Mouse (Mus musculus): ENCODE results near the gene BC025446. TPM values are rescaled to one million over a fixed set of nuclear protein-coding genes. Genes with fewer than 3 reads are reported as not detected.

The BC025446 gene
- total and polyA plus RNA-seq, 2 experiments from 2014 or later: not detected

DNA sequence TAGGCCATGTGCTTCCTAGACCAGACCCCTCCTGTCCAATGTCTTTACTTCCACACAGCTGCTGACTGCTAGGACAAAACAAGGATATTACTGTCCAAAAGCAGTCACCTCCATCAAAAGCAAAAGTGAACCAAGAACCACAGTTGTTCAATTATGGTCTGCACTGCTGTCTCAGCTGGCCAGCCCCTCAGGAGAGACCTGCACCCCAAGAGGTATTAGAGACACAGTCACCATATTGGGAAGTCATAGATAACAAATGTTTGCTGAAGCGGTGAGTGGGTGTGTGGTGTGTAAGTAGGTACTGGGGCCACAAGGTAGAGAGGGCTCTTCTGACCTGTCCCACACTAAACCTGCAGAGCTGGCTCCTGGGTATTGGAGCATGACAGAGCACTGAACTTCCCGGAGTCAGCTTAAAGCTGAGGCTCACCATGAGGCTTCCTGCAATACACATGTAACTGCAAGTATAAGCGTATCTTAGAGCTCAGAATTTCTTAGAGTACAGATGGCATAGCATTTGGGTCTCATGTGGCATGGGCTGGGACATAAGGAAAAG is 21.6 kb downstream of the BC025446 start:
- Histone ChIP-seq H3K27me3 (ENCODE audit: insufficient read depth, low read length) (no peaks in the 10 kb centered on the region), H3K4me1 (ENCODE audit: insufficient read depth) (no peaks in the 10 kb centered on the region), H3K27ac (ENCODE audit: low read depth, low read length) (no peak overlapping the region), H3K9me3 (ENCODE audit: low read length) (no peaks in the 10 kb centered on the region), H3K4me2 (ENCODE audit: low read depth) (no peak overlapping the region), H3K36me3 (ENCODE audit: insufficient read depth) (no peaks in the 10 kb centered on the region), H3K9ac (no peak overlapping the region), H3K4me3 (ENCODE audit: low read depth, low read length) (no peak overlapping the region)
- DNase-seq (no peak), ATAC-seq (no peak)
- no peak for TF ChIP-seq CTCF (IDR thresholded peaks at IDR 0.05; ENCODE audit: low read depth)
- 91% methylated on average over 3 of the region's 3 CpGs for WGBS

- Histone ChIP-seq H3K36me3 (ENCODE audit: insufficient read depth) (no peaks in the 10 kb centered on the region), H3K4me3 (ENCODE audit: low read depth, low read length) (no peak overlapping the region), H3K27me3 (ENCODE audit: insufficient read depth, low read length) (no peaks in the 10 kb centered on the region), H3K9me3 (ENCODE audit: low read length) (no peaks in the 10 kb centered on the region), H3K4me1 (ENCODE audit: insufficient read depth) (no peaks in the 10 kb centered on the region), H3K4me2 (ENCODE audit: low read depth) (no peak overlapping the region), H3K9ac (no peak overlapping the region), H3K27ac (ENCODE audit: low read depth, low read length) (no peak overlapping the region)
- no peak for DNase-seq
- ATAC-seq: no peak
- no peak for TF ChIP-seq CTCF (IDR thresholded peaks at IDR 0.05; ENCODE audit: low read depth)
- WGBS: 90% methylated on average over 2 of the region's 2 CpGs
These were observed 24.4 kb downstream of the BC025446 start for GRCm38 (mm10) chr15:75240558-75240957.

DNA sequence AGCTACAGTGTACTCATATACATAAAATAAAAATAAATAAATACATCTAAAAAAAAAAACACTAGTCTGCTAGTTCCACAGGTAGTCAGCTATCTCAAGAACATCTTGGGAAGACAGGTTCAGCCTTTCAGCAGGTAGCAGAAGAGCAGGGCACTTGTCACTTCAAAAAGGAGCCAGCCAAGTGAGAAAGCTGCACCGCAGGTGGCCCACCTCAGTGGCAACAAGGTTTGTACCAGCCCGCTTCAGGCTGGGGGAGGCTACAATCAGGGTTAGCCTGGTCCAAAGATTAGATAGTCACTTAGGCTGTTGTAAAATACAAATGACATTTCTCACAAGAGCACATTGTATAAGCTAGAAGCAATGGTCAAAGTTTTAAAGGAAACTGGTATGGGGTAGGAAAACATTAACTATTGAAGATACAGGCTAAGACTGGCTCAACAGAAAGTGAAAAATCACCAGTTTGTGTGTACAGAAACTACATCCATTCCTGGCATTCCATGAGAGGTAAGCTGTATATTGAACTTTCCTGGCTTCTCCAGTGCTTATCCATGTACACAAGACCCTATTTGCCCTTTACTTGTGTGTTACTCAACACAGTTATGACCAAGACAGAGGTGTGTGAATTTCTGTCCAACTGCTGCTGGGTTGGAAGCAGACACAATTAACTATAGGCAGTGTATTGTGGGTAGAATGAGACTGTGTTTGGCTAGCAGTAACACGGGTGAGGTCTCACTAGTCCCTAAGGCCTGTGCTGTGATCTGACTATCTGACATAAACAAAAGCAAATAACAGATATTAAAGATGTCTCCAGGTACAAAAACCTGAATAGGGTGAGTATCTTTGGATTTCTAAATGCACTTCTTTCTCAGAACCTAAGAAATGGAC is 26.8 kb downstream of the BC025446 start:
- Histone ChIP-seq H3K4me1 (ENCODE audit: insufficient read depth) (no peaks in the 10 kb centered on the region), H3K4me3 (ENCODE audit: low read depth, low read length) (no peak overlapping the region), H3K27me3 (ENCODE audit: insufficient read depth, low read length) (no peaks in the 10 kb centered on the region), H3K9ac (no peak overlapping the region), H3K36me3 (ENCODE audit: insufficient read depth) (no peaks in the 10 kb centered on the region), H3K4me2 (ENCODE audit: low read depth) (no peak overlapping the region), H3K9me3 (ENCODE audit: low read length) (no peaks in the 10 kb centered on the region), H3K27ac (ENCODE audit: low read depth, low read length) (no peak overlapping the region)
- 74% methylated on average over 3 of the region's 3 CpGs for WGBS
- TF ChIP-seq CTCF (IDR thresholded peaks at IDR 0.05; ENCODE audit: low read depth): no peak
- ATAC-seq (no peak), DNase-seq (no peak)

- no peak for TF ChIP-seq CTCF (IDR thresholded peaks at IDR 0.05; ENCODE audit: low read depth)
- Histone ChIP-seq H3K9ac (no peak overlapping the region), H3K4me2 (ENCODE audit: low read depth) (no peak overlapping the region), H3K9me3 (ENCODE audit: low read length) (no peaks in the 10 kb centered on the region), H3K27ac (ENCODE audit: low read depth, low read length) (no peak overlapping the region), H3K4me3 (ENCODE audit: low read depth, low read length) (no peak overlapping the region), H3K36me3 (ENCODE audit: insufficient read depth) (no peaks in the 10 kb centered on the region), H3K4me1 (ENCODE audit: insufficient read depth) (no peaks in the 10 kb centered on the region), H3K27me3 (ENCODE audit: insufficient read depth, low read length) (no peaks in the 10 kb centered on the region)
- ATAC-seq (no peak), DNase-seq (no peak)
- 96% methylated on average over 3 of the region's 3 CpGs for WGBS
These were observed 38.5 kb downstream of the BC025446 start for GRCm38 (mm10) chr15:75254671-75255070.

DNA sequence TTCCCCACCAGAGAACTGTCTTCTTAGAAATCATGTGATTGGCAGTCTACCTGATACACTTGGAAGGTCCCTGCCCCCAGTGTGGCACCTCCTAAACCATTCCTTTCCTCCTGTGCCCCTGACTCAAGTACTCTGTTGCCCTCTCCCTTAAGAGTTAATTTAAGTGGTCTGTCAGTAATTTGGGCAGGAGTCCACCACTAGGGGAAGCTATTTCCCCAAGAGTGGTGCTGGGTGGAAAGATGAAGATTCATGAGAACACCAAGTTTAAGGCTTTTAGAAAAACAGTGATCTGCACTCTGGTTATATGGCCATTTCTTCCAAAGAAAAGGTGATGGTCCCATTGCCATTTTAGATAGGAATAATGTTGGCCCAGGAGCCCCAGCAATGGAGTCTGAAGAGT is 49.7 kb downstream of the BC025446 start:
- Histone ChIP-seq H3K4me2 (ENCODE audit: low read depth) (no peak overlapping the region), H3K9ac (no peak overlapping the region), H3K27ac (ENCODE audit: low read depth, low read length) (no peak overlapping the region), H3K27me3 (ENCODE audit: insufficient read depth, low read length) (no peaks in the 10 kb centered on the region), H3K4me3 (ENCODE audit: low read depth, low read length) (no peak overlapping the region), H3K9me3 (ENCODE audit: low read length) (no peaks in the 10 kb centered on the region), H3K4me1 (ENCODE audit: insufficient read depth) (no peaks in the 10 kb centered on the region), H3K36me3 (ENCODE audit: insufficient read depth) (no peaks in the 10 kb centered on the region)
- ATAC-seq (no peak), DNase-seq (no peak)
- TF ChIP-seq CTCF (IDR thresholded peaks at IDR 0.05; ENCODE audit: low read depth): no peak

DNA sequence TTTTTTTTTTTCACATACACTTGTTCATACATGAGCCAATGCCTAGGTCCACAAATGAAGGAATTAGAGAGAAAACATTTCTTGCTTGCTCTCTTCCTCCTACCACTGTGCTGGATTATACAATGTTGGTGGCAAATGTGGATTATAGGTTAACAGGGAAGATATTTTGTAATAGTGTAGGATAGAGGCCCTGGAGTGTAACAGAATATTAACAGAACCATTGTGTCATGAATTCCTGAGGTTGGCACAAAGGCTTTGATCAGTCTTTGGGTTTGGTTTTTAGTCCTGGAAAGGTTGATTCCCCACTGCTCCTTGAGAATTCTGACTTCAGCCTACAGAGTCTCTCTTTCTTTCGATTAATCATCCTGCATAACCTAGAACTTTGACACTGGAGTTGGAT is 50.5 kb downstream of the BC025446 start:
- 69% methylated on average over 1 of the region's 1 CpGs for WGBS
- Histone ChIP-seq H3K4me1 (ENCODE audit: insufficient read depth) (no peaks in the 10 kb centered on the region), H3K9ac (no peak overlapping the region), H3K4me2 (ENCODE audit: low read depth) (no peak overlapping the region), H3K4me3 (ENCODE audit: low read depth, low read length) (no peak overlapping the region), H3K9me3 (ENCODE audit: low read length) (no peaks in the 10 kb centered on the region), H3K27me3 (ENCODE audit: insufficient read depth, low read length) (no peaks in the 10 kb centered on the region), H3K27ac (ENCODE audit: low read depth, low read length) (no peak overlapping the region), H3K36me3 (ENCODE audit: insufficient read depth) (no peaks in the 10 kb centered on the region)
- DNase-seq: no peak
- ATAC-seq: no peak
- no peak for TF ChIP-seq CTCF (IDR thresholded peaks at IDR 0.05; ENCODE audit: low read depth)

- Histone ChIP-seq H3K9me3 (ENCODE audit: low read length) (no peaks in the 10 kb centered on the region), H3K4me1 (ENCODE audit: insufficient read depth) (no peaks in the 10 kb centered on the region), H3K4me2 (ENCODE audit: low read depth) (no peak within 1 kb of the TSS), H3K9ac (no peak within 1 kb of the TSS), H3K4me3 (ENCODE audit: low read depth, low read length) (no peak within 1 kb of the TSS), H3K27ac (ENCODE audit: low read depth, low read length) (no peak within 1 kb of the TSS), H3K36me3 (ENCODE audit: insufficient read depth) (no peaks in the 10 kb centered on the region), H3K27me3 (ENCODE audit: insufficient read depth, low read length) (no peaks in the 10 kb centered on the region)
- DNase-seq: no peak
- TF ChIP-seq CTCF (IDR thresholded peaks at IDR 0.05; ENCODE audit: low read depth): no peak
- ATAC-seq: no peak
These were observed 51.9 kb downstream of the BC025446 start, which contains the start of gene Ly6f for GRCm38 (mm10) chr15:75268121-75268520. Gene Ly6f, plus strand, starts transcription at chr15:75268421.

Data from forebrain, postnatal 0 days (tissue).